Mouse (Mus musculus): ENCODE results near the gene Fam19a2. TPM values are rescaled to one million over a fixed set of nuclear protein-coding genes. Genes with fewer than 3 reads are reported as not detected.

Fam19a2 gene
- total and polyA plus RNA-seq, 2 experiments from 2014 or later, result 70.8 to 146 TPM

DNA sequence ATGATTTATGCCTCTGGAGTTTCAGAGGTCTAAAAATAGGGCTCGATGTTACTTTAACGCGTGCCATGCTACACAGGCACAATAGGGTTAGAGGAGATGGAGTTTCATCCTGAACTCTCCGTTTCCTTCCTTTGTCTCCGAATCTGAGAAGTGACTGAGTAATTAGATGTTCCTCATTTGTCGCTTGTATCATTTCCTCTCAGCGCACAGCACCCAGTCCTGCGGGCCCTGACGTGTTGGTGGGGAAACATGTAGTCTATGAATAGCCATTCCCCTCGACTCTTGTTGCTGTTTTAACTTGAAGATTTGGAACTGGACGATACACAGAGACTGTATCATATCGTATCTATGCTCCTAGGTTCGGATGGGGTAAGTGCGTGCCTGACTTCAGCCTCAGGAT is 96.7 kb downstream of the Fam19a2 start:
- no peaks in the 10 kb centered on the region for H3K36me3 ChIP-seq (ENCODE audit: insufficient read depth, low read length)
- no peaks in the 10 kb centered on the region for H3K4me1 ChIP-seq (ENCODE audit: insufficient read depth, low read length)
- no peak overlapping the region for H3K4me2 ChIP-seq (ENCODE audit: low read depth, low read length, poor library complexity, severe bottlenecking)
- DNase-seq (ENCODE audit: low spot score) (no peak), ATAC-seq (ENCODE audit: low FRiP score) (no peak)
- no peaks in the 10 kb centered on the region for H3K9me3 ChIP-seq (ENCODE audit: low read length)
- H3K27me3 ChIP-seq (ENCODE audit: insufficient read depth, low read length), result no peaks in the 10 kb centered on the region
- no peak overlapping the region for H3K4me3 ChIP-seq (ENCODE audit: low read depth, low read length)
- H3K27ac ChIP-seq (ENCODE audit: low read depth, low read length), result no peak overlapping the region
- no peak for TF ChIP-seq CTCF (IDR thresholded peaks at IDR 0.05)
- no peak overlapping the region for H3K9ac ChIP-seq (replicated peaks; ENCODE audit: low read length, poor library complexity, severe bottlenecking)
- WGBS, result 85% methylated on average over 14 of the region's 14 CpGs

DNA sequence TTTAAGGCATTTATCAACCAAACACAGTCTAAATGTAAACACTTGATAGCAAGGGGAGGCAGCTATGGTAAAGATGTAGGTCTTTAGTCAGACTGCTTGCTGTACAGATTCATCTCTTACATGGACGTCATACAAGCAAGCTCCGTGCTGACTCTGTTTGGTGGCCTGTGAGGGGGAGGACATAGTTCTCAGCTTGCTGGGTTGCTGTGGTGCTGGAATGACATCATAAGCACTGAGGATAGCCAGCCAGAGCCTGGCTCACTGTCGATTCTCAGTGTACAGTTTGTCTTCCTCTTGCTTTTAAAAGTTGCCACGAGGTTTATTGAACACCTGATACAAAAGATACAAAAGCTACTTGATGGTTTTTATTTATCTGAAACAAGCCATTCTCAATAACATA is 100.8 kb downstream of the Fam19a2 start:
- no peak for DNase-seq (ENCODE audit: low spot score)
- H3K9ac ChIP-seq (replicated peaks; ENCODE audit: low read length, poor library complexity, severe bottlenecking), result no peak overlapping the region
- no peaks in the 10 kb centered on the region for H3K4me1 ChIP-seq (ENCODE audit: insufficient read depth, low read length)
- no peak for ATAC-seq (ENCODE audit: low FRiP score)
- WGBS, result 67% methylated on average over 4 of the region's 4 CpGs
- H3K4me2 ChIP-seq (ENCODE audit: low read depth, low read length, poor library complexity, severe bottlenecking), result no peak overlapping the region
- no peak for TF ChIP-seq CTCF (IDR thresholded peaks at IDR 0.05)
- no peaks in the 10 kb centered on the region for H3K27me3 ChIP-seq (ENCODE audit: insufficient read depth, low read length)
- no peaks in the 10 kb centered on the region for H3K9me3 ChIP-seq (ENCODE audit: low read length)
- no peak overlapping the region for H3K4me3 ChIP-seq (ENCODE audit: low read depth, low read length)
- H3K27ac ChIP-seq (ENCODE audit: low read depth, low read length), result no peak overlapping the region
- H3K36me3 ChIP-seq (ENCODE audit: insufficient read depth, low read length), result no peaks in the 10 kb centered on the region

DNA sequence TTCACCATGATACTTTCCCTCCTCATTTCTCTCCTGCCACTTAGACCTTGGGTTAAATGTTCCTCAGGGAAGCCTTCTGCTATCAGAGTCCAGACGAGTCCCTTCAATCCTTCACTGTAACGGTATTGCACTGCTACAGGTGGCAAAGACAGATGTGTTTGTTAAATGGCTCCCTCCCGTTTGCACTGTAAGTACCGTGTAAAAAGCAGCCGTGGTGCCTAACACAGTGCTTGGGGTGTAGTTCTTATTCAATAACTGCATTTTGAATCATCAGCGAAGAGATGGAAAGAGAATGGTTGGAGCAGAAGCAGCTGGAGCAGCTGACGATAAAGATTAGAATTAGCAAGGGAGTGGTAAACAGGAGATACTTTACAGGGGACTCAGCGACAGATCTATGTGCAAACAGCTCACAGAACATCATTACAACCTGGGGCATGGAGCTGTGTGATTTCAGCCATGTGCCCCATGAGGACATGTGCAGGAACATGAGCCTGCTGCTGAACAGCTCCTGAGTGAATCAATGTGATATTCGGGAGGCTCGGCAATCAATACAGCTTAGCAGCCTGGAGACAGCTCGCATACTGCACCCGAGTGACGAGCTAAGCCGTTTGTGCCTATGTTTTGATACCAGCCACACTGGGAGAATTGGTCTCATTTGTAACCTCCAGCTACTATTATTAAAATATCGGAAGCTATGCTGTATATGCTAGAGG is 103.5 kb downstream of the Fam19a2 start:
- no peak for ATAC-seq (ENCODE audit: low FRiP score)
- H3K9ac ChIP-seq (replicated peaks; ENCODE audit: low read length, poor library complexity, severe bottlenecking), result no peak overlapping the region
- no peaks in the 10 kb centered on the region for H3K4me1 ChIP-seq (ENCODE audit: insufficient read depth, low read length)
- no peaks in the 10 kb centered on the region for H3K9me3 ChIP-seq (ENCODE audit: low read length)
- 75% methylated on average over 15 of the region's 15 CpGs for WGBS
- DNase-seq (ENCODE audit: low spot score), result peak; percentile 26
- no peak overlapping the region for H3K27ac ChIP-seq (ENCODE audit: low read depth, low read length)
- no peak for TF ChIP-seq CTCF (IDR thresholded peaks at IDR 0.05)
- no peak overlapping the region for H3K4me2 ChIP-seq (ENCODE audit: low read depth, low read length, poor library complexity, severe bottlenecking)
- H3K27me3 ChIP-seq (ENCODE audit: insufficient read depth, low read length), result no peaks in the 10 kb centered on the region
- H3K4me3 ChIP-seq (ENCODE audit: low read depth, low read length), result no peak overlapping the region
- H3K36me3 ChIP-seq (ENCODE audit: insufficient read depth, low read length), result no peaks in the 10 kb centered on the region

DNA sequence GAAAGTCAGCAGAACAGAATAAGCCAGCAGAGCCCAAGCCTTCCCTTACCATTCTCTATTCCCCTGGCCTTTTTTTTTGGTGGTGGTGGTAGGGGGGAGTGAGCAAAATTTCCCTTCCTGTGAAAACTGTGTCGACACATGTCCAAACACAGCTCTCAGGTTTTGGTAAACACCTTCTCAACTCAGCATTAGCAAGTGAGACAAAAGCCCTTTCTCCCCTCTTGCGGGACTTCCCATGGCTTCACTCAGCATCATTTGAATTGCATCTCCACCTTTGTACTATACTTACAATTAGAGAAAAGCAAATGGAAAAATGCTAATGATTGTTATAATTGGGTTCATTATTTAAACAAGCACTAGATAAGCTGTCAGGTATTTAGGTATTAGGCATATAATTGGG is 119.5 kb downstream of the Fam19a2 start:
- no peak for DNase-seq (ENCODE audit: low spot score)
- Histone ChIP-seq H3K4me3 (ENCODE audit: low read depth, low read length) (no peak overlapping the region), H3K4me2 (ENCODE audit: low read depth, low read length, poor library complexity, severe bottlenecking) (no peak overlapping the region), H3K27ac (ENCODE audit: low read depth, low read length) (no peak overlapping the region), H3K27me3 (ENCODE audit: insufficient read depth, low read length) (no peaks in the 10 kb centered on the region), H3K4me1 (ENCODE audit: insufficient read depth, low read length) (no peaks in the 10 kb centered on the region), H3K9me3 (ENCODE audit: low read length) (no peaks in the 10 kb centered on the region), H3K36me3 (ENCODE audit: insufficient read depth, low read length) (no peaks in the 10 kb centered on the region), H3K9ac (replicated peaks; ENCODE audit: low read length, poor library complexity, severe bottlenecking) (no peak overlapping the region)
- no peak for ATAC-seq (ENCODE audit: low FRiP score)
- no peak for TF ChIP-seq CTCF (IDR thresholded peaks at IDR 0.05)
- 57% methylated on average over 2 of the region's 2 CpGs for WGBS

DNA sequence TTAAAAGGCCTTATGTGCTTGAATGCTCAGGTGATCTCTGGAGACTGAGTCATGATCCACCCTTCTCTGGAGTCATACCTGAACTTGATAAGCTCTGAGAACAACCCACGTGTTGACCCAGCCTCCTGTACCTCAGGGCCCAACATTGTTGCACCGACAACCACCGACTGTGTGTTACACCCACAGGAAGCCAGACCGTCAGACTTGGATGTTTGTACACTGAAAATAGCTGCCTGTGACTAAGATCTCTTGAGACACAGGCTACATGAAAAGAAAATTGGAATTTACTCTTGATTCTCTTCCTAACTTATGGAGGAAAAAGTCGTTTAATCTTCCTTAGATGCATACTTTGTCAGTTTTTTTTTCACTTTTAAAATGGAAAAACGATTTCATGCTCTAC is 121.8 kb downstream of the Fam19a2 start:
- no peak for ATAC-seq (ENCODE audit: low FRiP score)
- Histone ChIP-seq H3K36me3 (ENCODE audit: insufficient read depth, low read length) (no peaks in the 10 kb centered on the region), H3K9ac (replicated peaks; ENCODE audit: low read length, poor library complexity, severe bottlenecking) (no peak overlapping the region), H3K27ac (ENCODE audit: low read depth, low read length) (no peak overlapping the region), H3K9me3 (ENCODE audit: low read length) (no peaks in the 10 kb centered on the region), H3K4me3 (ENCODE audit: low read depth, low read length) (no peak overlapping the region), H3K4me2 (ENCODE audit: low read depth, low read length, poor library complexity, severe bottlenecking) (no peak overlapping the region), H3K4me1 (ENCODE audit: insufficient read depth, low read length) (no peaks in the 10 kb centered on the region), H3K27me3 (ENCODE audit: insufficient read depth, low read length) (no peaks in the 10 kb centered on the region)
- WGBS, result 73% methylated on average over 6 of the region's 6 CpGs
- no peak for TF ChIP-seq CTCF (IDR thresholded peaks at IDR 0.05)
- DNase-seq (ENCODE audit: low spot score), result no peak

DNA sequence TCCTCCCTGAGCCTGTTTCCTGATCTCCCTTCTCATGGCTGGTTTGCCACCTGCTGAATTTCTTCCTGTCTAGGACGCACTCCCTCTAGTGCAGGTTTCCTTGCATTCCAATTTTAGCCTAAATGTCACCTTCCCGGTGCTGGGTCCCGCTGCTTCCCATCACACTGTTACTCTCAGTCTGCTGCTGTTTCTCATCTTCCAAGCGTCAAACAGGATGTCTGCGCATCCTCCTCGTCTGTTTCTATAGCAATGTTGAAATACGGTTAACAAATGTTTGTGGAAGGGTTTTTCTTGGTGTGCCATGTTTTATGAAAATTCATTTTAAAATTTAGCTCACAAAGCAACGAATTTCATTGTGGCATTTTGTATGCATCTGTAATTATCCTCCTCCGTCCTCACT is 131.6 kb downstream of the Fam19a2 start:
- no peaks in the 10 kb centered on the region for H3K27me3 ChIP-seq (ENCODE audit: insufficient read depth, low read length)
- no peak for DNase-seq (ENCODE audit: low spot score)
- H3K4me3 ChIP-seq (ENCODE audit: low read depth, low read length), result no peak overlapping the region
- no peak for TF ChIP-seq CTCF (IDR thresholded peaks at IDR 0.05)
- no peaks in the 10 kb centered on the region for H3K4me1 ChIP-seq (ENCODE audit: insufficient read depth, low read length)
- no peaks in the 10 kb centered on the region for H3K36me3 ChIP-seq (ENCODE audit: insufficient read depth, low read length)
- no peak overlapping the region for H3K4me2 ChIP-seq (ENCODE audit: low read depth, low read length, poor library complexity, severe bottlenecking)
- no peak for ATAC-seq (ENCODE audit: low FRiP score)
- no peak overlapping the region for H3K9ac ChIP-seq (replicated peaks; ENCODE audit: low read length, poor library complexity, severe bottlenecking)
- H3K9me3 ChIP-seq (ENCODE audit: low read length), result no peaks in the 10 kb centered on the region
- H3K27ac ChIP-seq (ENCODE audit: low read depth, low read length), result no peak overlapping the region
- WGBS, result 77% methylated on average over 9 of the region's 9 CpGs

All from midbrain, postnatal 0 days (tissue).